Mouse (Mus musculus): ENCODE results near the gene Fgr.
A peak's percentile ranks its signal among the peaks of the same experiment; 100 is the strongest.

Gene Fgr

GRCm38 (mm10) chr4:132973814-132974398 is at the start of gene Fgr:
Gene Fgr (plus strand): TSS chr4:132974095.
- no peak for DNase-seq

GRCm38 (mm10) chr4:132926520-132926919 is 47.4 kb upstream of the Fgr start:
- DNase-seq, result peak; percentile 68

GRCm38 (mm10) chr4:132930784-132931183 is 43.1 kb upstream of the Fgr start:
- no peak for DNase-seq

- DNase-seq, result no peak
Measured at GRCm38 (mm10) chr4:132932752-132933404, 41.0 kb upstream of the Fgr start.

GRCm38 (mm10) chr4:132934639-132935038 is 39.3 kb upstream of the Fgr start:
- no peak for DNase-seq

- DNase-seq, result peak; percentile 59
Measured at GRCm38 (mm10) chr4:132938181-132938941, 35.5 kb upstream of the Fgr start.

GRCm38 (mm10) chr4:132939421-132940127 is 34.3 kb upstream of the Fgr start:
- DNase-seq, result peak; percentile 23

GRCm38 (mm10) chr4:132941012-132941729 is 32.7 kb upstream of the Fgr start:
- no peak for DNase-seq

- no peak for DNase-seq
Measured at GRCm38 (mm10) chr4:132943088-132943487, 30.8 kb upstream of the Fgr start.

GRCm38 (mm10) chr4:132944106-132944505 is 29.8 kb upstream of the Fgr start:
- DNase-seq, result no peak

- DNase-seq, result no peak
Measured at GRCm38 (mm10) chr4:132944776-132945175, 29.1 kb upstream of the Fgr start.

GRCm38 (mm10) chr4:132945261-132946046 is 28.4 kb upstream of the Fgr start:
- peak; percentile 74 for DNase-seq

- DNase-seq, result peak; percentile 31
Measured at GRCm38 (mm10) chr4:132946047-132947001, 27.6 kb upstream of the Fgr start.

GRCm38 (mm10) chr4:132949882-132950532 is 23.9 kb upstream of the Fgr start:
- DNase-seq, result no peak

GRCm38 (mm10) chr4:132950999-132951398 is 22.9 kb upstream of the Fgr start:
- no peak for DNase-seq

- DNase-seq, result no peak
Measured at GRCm38 (mm10) chr4:132954530-132955394, 19.1 kb upstream of the Fgr start.

- DNase-seq, result no peak
Measured at GRCm38 (mm10) chr4:132955395-132955791, 18.5 kb upstream of the Fgr start.

GRCm38 (mm10) chr4:132958741-132959678 is 14.9 kb upstream of the Fgr start:
- DNase-seq, result no peak
